Mouse (Mus musculus) layer of hippocampus, adult 9-10 months (tissue): ENCODE data around the gene Adcy5.

Experiments
- DNase-seq: peaks from one replicate; pipeline ENCODE4 v3.0.0; 2022; ENCODE audit warnings: low spot score

The Adcy5 gene

DNA sequence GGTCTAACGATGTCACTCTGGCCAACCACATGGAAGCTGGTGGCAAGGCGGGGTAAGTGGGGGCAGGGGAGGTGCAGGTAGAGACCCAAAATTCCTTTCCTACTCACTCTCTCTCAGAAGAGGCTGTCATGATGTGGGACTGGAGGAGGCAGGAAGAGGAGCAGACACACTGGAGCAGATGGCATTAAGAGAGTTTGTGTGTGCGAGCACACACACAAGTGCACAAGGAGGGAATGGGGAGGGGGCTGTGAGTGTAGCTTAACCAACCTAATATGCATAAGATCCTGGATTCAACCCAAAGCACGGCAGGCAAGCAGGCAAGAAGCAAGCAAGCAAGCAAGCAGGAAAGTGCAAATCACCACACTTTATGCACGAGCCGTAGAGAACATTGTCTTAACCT, 116.3 kb downstream of the Adcy5 start:
- no peak for DNase-seq

- DNase-seq, result no peak
Measured at GRCm38 (mm10) chr16:35271572-35271971, 116.9 kb downstream of the Adcy5 start.

DNA sequence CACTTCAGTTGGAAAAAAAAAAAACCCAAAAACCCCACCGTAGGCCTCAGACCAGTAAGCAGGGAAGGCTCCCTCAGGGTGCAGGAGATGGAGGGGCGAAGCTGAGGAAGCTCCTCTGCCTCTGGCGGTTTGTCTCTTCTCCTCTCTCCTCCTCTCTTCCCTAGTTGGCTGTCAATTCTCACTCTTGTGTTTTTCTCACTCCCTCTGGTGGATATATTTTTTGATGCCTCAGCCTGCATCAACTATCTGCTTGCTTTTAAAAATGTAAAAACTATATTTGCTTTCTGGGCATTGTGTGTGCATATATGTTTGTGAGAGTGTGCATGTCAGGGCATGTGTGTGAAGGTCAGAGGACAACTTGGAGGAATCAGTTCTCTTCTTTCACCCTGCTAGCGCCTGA, 117.7 kb downstream of the Adcy5 start:
- no peak for DNase-seq

GRCm38 (mm10) chr16:35278166-35278565, 123.5 kb downstream of the Adcy5 start:
- DNase-seq, result no peak

DNA sequence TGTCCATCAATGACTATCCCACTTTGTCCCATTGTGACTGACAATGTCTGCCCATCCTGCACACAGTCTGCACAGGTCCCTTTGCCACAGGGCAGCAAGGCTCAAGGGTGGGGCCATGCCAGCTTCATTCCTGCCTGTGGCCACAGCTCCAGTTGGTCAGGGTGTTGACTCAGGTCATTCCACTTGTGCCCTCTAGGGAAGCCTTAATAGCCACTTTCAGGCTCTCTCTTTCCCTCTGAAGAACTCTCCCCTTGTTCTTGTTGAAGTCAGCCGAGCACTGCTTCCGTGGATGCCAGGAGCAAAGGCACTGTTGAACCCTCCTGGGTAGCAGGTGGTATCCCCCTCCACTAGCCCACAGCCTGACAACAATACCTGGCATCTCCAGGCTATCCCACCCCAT, 127.8 kb downstream of the Adcy5 start:
- DNase-seq, result no peak

DNA sequence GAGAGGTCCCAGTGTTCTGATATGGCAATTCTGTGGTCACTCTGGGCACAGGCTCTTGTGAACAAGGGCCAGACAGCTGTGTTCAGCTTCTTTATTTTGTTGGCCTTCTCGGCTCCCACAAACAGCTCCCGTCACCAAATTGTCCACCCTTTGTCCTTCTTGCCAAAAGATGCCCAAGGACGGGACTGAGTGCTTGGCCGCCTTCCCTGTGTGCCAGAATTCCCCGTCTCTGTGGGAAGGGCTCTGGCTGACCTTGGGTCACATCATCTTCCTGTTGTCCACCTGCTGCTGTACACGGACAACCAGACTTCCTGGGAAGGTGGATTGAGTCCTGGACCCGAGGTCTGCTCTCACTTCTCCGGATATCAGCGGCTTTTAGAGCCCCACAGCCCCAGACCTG, 131.1 kb downstream of the Adcy5 start:
- DNase-seq, result no peak

DNA sequence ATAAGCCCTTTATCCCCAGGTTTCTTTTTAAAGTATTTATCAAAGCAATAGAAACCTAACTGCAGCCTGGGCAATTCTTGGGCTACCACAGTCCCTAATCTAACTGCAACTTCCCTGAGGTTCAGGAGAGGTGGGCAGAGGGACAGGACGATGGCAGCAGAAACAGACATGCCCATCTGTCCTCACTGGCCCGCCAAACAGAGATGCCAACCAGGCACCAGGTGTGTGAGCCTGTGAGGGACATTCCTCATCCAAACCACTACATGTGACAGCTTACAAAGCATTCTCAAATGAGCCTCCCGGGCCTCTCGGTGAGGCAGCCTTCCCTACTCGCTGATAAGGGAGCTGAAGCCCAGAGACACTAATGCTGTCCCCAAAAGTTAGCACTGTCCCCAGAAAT, 132.6 kb downstream of the Adcy5 start:
- no peak for DNase-seq

DNA sequence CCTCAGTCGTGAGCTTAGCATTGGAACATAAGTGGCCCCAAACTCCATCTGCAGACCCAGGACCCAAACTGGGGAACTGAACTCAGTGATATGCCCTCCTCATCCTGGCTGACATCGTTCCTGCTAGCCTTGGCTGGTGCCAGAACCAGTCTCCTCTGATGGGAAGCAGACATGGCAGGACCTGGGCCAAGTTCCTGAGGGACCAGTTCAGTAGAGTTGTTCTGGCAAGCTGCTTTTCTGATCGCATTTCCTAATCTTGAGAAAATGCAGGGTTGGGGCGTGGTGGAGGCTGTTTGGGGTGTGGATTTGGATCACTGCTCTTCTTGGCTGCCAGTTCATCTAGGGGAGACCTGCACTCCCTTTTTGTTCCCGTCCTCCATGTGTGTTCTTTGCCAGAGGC, 143.1 kb downstream of the Adcy5 start:
- no peak for DNase-seq

DNA sequence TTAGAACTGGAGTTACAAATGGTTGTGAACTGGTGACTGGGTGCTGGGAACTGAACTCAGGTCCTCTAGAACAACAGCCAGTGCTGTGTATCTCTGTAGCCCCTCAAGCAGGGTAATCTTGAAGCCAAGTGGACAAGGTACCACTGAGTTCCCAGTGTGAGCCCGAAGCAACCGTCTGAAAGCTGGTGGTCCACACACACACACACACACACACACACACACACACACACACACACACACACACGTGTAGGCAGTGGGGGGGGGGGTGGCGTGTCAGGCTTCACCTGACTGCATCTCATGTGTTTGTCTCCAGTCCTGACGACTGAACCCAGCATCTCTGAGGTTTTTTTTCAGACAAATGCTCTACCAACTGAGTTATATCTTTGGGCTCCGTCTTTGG, 145.5 kb downstream of the Adcy5 start:
- no peak for DNase-seq

DNA sequence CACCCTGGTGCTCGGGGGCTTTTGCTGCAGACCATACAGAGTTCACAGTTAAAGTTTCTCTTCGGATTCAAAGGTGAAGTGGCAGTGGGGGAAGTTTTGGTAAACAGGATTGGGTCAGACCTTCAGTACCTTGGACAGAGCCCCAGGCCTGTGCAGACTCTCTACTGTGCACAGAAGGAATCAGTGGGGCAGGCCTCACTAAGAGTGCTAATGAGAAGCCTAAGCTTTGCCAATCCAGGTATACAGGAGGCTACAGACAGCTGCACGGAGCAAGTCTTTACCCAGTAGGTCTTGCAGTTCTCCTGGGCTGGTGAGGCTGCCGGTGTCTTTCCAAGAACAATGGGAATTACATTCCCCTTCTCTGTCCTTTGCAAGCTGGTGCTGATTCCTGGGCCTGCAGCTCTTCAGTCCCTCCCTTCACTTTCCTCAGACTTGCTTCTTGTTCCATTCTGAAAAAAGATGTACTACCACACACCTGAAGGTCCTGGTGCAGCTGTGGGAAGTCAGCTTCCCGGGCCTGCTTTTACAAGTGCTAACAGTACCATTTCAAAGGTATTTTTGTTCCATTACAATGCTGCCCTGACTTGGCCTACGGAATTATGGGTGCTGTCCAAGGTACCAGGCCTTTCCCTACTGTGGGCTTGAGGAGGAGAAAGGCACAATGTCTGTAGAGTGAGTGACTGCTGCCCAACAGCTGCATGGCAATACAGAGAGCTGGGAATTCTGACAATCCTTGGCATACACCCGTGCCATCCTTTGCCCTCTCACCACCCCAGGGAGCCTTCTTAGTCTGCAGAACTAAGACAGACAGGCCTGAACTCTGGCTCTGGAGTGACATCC, 148.0 kb downstream of the Adcy5 start:
- DNase-seq, result no peak

GRCm38 (mm10) chr16:35303721-35304120, 149.0 kb downstream of the Adcy5 start:
- DNase-seq, result no peak

DNA sequence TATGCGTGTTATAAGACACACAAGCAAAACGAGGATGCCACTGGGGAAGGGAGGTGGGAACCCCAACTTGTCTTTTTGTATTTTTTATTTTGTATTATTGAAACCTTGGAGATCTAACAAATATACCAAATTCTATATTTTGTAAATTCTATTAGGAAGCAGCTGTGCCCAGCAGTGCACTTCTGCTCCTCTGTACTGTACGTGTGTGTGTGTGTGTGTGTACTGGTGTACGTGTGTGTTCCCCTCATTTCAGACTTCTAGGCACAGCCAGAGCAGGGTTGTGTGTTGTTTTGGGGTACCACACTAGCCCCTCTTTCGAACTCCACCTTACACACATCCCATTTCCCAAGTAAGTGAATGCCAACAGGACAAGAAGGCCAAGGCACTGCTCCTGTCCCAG, 149.7 kb downstream of the Adcy5 start:
- DNase-seq, result no peak

DNA sequence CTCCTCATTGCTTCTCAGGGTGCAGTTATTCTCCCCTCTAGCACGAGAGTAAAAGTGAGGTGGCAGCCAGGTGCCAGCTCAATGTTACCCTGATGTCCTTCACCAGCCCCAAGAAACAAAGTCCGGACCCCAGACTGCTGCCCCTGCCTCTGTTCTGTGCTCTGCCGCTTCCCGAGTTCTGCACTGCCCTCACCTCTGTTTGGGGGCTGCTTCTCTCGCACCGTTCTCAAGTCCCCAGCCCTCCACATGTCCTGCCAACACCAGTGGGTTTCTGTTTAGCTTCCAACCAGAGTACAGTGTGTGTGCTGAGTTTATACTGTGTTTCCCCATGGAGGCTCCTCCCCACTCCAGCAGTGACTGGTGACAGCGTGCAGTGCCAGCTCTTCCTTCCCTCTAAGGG, 150.5 kb downstream of the Adcy5 start:
- DNase-seq, result no peak

DNA sequence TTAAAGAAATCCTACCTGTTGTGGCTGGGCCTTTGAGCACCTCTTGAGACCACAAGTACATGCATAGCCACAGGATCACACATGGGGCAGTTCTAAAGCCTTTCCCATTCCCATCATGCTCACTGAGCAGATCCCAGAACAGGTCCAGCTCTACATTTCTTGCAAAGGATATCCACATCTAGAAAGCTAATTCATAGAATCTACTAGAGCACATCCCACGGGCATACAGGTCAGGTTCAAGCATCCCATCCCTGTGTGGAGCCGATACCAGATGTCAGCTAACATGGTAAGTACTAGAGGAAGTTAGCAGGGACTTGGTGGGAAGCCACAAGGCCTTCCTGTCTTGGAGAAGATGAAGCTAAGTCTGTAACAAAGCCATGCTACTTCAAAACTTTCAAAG, 152.0 kb downstream of the Adcy5 start:
- no peak for DNase-seq

DNA sequence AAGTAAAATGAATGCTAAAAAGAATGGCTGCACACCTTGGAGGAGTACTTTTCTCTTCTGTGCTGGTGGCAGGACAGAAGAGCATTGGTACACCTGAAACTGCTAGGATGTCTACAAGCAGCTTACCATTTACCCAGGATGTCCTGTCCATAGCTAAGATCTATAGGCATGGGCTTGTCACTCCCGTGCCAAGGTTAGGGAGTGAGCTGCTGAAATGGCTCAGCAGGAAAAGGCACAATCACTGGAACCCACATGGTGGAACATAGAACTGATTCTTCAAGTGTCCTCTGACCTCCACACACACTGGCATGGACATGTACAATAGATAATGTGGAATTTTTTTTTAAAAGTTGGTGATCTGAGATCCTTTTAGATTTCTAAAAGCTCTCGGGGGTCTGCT, 152.7 kb downstream of the Adcy5 start:
- no peak for DNase-seq

DNA sequence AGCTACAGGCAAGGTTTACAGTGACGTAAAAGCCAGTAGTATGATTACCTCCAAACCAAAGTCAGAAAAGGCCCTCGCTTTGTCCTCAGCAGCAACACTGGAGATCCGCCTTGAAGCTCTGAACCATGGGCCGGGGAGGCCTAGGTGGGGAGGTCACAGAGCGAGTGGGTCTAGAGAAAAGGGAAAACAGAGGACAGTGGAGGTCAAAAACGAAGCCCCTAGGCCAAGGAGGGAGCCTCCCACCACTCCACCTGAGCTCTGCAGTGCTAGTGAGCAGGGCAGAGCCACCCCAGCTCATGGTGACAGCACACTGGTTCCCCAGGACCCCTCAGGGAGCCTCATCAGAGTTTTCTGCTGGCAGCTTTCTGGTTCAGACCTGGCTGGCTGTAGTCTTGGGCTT, 153.3 kb downstream of the Adcy5 start:
- DNase-seq, result no peak

DNA sequence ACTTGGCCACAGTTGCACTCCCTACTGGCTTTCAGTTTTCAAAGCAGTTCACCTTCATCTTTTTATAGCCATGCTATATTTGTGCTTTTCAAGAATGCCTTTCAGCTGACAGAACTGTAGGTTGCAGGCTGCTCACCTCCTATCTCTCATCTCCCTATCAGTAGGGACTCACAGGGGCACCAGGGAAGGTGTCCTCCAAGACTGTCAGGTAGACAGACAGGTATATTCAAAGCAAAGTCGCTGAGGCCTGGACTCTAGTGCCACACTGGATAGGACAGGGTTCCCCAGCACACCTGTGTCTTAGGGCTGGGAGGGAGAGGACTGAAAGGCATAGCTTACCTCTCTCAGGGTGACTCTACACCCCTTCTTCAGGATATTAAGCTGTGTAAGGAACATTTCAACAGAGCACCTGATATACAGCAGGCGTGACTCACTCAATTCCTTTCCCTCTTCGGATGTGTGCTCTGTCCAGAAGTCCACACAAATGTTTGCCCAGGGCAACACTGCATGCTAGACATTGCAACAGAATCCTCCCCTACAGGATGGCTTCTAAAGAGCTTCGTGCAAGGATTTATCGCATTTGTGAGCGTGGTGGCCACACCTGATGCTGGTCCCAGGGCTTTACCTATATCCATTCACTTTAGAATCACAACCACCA, 153.9 kb downstream of the Adcy5 start:
- no peak for DNase-seq

- DNase-seq, result no peak
Measured at GRCm38 (mm10) chr16:35309634-35310033, 155.0 kb downstream of the Adcy5 start.

DNA sequence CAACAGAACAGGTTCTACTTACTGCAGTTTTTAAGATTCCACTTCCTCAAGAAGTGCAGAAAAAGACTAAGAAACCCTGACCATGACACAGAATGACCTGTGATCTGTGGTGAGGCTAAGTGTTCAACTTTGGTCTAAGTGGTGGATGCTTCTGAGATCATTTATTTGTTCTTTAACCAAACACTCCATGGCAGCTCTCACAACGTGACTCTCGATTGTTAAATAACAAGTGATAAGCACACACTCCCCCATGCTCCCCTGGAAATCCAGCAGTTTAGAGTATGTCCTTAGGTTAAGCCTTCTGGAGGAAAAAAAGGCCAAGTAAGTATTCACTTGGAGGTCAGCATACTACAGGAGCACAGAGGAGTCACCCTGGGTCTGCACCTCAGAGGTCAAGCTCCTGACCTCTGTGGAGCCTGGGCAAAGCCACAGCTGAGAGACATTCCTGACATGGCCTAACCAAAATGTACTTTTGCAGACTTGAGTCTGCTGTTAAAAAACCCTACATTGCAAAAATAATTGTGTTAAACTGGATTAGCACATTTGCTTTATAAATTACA, 156.0 kb downstream of the Adcy5 start:
- DNase-seq, result no peak

DNA sequence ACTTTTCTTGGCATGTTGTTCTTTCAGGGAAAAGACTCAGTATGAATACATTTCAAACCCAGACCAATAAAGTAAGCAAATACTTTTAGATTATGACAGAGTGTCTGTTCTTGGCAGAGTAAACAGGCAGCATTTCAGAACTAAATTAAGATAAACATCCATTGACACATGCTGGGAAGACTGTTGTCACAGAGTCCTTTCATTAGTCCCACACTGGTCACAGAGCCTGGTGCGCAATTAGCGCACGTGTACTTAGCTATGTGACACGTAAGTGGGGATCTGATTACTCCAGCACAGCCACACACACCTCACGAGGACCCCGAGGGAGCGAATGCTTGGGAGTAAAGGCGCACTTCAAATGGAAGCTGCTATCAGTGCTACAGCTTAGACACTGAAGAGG, 156.9 kb downstream of the Adcy5 start:
- no peak for DNase-seq

DNA sequence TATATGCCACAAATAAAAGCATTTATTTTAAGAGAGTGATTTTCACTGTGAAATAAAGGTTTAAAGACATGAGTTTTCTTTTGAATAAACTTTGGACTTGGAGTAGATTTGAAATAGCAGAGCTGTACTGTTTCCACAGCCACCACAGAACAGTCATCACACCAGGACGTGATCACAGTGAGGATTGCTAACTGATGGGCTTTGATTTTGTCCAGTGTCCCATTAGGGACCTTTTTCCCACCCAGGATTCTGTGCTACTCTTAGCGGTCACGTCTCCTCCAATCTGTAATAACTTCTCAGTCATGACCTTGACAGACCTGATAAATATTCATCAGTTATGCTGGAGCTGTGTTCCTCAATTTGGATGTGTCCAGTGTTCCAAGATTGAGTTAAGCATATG, 160.8 kb downstream of the Adcy5 start:
- DNase-seq, result no peak

- no peak for DNase-seq
Measured at GRCm38 (mm10) chr16:35316856-35317264, 162.2 kb downstream of the Adcy5 start.

DNA sequence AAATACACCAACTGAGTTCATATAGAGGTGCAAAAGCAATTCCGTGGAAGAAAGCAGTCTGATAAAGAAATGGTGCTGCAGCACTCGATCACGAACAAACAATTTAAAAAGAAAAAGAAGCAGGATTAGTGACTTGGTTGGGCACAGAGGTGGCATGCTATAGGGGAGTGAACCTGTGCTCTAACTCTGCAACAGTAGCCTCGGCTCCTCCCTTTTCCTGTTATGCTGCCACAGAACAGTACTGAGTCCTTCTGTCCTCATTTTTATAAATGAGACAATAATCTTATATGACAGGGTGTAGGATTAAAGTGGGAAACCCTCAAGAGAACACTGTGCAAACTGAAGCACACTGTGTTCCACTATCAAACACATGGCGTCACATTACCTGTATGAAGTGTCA, 162.8 kb downstream of the Adcy5 start:
- DNase-seq, result no peak

DNA sequence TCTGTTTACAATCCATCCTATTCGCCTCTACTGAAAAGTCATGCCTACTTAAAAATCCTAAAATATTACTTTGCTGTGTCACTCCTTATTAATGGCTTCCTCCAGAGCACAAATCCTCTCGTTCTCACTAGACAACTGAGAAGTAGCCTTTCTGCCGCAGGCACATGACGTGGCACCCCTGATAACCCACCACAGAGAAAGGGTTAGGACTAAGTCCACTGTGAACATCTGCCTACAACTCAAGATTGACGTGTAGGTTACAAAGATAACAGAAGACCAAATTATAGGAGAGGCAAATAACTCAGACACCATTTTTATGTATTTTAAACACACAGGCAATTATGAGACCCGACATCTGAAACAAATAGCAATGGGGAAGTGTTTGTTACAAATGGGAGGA, 163.7 kb downstream of the Adcy5 start:
- DNase-seq, result no peak
